Mouse (Mus musculus) midbrain, embryonic 14.5 days (tissue): Measurements from ENCODE around the gene Rpl36-ps4. TPM values are rescaled to one million over a fixed set of nuclear protein-coding genes. Genes with fewer than 3 reads are reported as not detected.

Source experiments
- ATAC-seq: fragments of 200-750 bp; cut with Nextera tagmentation; 2 replicates; pipeline ENCODE4 v1.8.0; 2017; ENCODE audit warnings: moderate number of reproducible peaks, moderate library complexity; ENCODE audit not compliant: low FRiP score, low TSS enrichment
- DNase-seq: peaks from one replicate; pipeline ENCODE4 v3.0.0-alpha.2; 2015
- H3K27ac ChIP-seq: fragments of 300-500 bp; sonication (generic); replicated peaks from 2 replicates; pipeline ENCODE4 v1.5.1; 2014; ENCODE audit warnings: mild to moderate bottlenecking, low read depth, low read length, moderate library complexity
- H3K27me3 ChIP-seq: fragments of 300-500 bp; sonication (generic); 2 replicates; pipeline ENCODE4 v1.6.1; 2014; ENCODE audit warnings: low read length, control low read depth, mixed read lengths; ENCODE audit not compliant: control insufficient read depth, insufficient read depth
- H3K36me3 ChIP-seq: fragments of 300-500 bp; sonication (generic); 2 replicates; pipeline ENCODE4 v1.6.1; 2014; ENCODE audit warnings: low read length, control low read depth; ENCODE audit not compliant: control insufficient read depth, insufficient read depth
- H3K4me1 ChIP-seq: fragments of 300-500 bp; sonication (generic); 2 replicates; pipeline ENCODE4 v1.6.1; 2014; ENCODE audit warnings: mild to moderate bottlenecking, antibody characterized with exemption, low read length, control low read depth; ENCODE audit not compliant: control insufficient read depth, insufficient read depth
- H3K4me2 ChIP-seq: fragments of 300-500 bp; sonication (generic); 2 replicates; pipeline ENCODE4 v1.6.1; 2014; ENCODE audit warnings: mild to moderate bottlenecking, low read length, moderate library complexity
- H3K4me3 ChIP-seq: fragments of 300-500 bp; sonication (generic); replicated peaks from 2 replicates; pipeline ENCODE4 v1.5.1; 2014; ENCODE audit warnings: low read depth, low read length
- H3K9ac ChIP-seq: fragments of 300-500 bp; sonication (generic); replicated peaks from 2 replicates; pipeline ENCODE4 v1.6.1; 2014; ENCODE audit warnings: mild to moderate bottlenecking, low read length, moderate library complexity
- H3K9me3 ChIP-seq: fragments of 300-500 bp; sonication (generic); 2 replicates; pipeline ENCODE4 v1.6.1; 2016; ENCODE audit warnings: low read length, control low read depth, mixed read lengths; ENCODE audit not compliant: control insufficient read depth
- WGBS: fragments of 180-500 bp; shearing (Covaris S2); extraction: QIAGEN DNeasy Blood & Tissue Kit; methylation state at CpG from one replicate; pipeline ENCODE4 v1.1.7; 2014; 5-methylcytosine and 5-hydroxymethylcytosine counted together
- polyA plus RNA-seq: library from polyadenylated mRNA; unstranded; fragments of >200 nt; fragmentation: Nextera tagmentation; extraction: Ambion mirVana; gene quantifications from 2 replicates; pipeline ENCODE4 v1.2.1, GENCODE M21; 2014

Rpl36-ps4 gene
- polyA plus RNA-seq, 1 experiment from 2014 or later: not detected

GRCm38 (mm10) chr17:87878556-87879483 is 42.0 kb upstream of the Rpl36-ps4 start:
- no peak overlapping the region for H3K4me2 ChIP-seq
- H3K4me3 ChIP-seq: no peak overlapping the region
- H3K27me3 ChIP-seq: 0 out of 2 replicates have a peak, but pooled peaks cover 2% of the 10 kb centered on the region
- H3K4me1 ChIP-seq: peaks cover 25% of the 10 kb centered on the region
- no peaks in the 10 kb centered on the region for H3K9me3 ChIP-seq
- 26% methylated on average over 10 of the region's 10 CpGs for WGBS
- no peak overlapping the region for H3K27ac ChIP-seq
- H3K9ac ChIP-seq: no peak overlapping the region
- DNase-seq (no peak), ATAC-seq (no peak)
- H3K36me3 ChIP-seq: no peaks in the 10 kb centered on the region

GRCm38 (mm10) chr17:87879484-87880225 is 41.1 kb upstream of the Rpl36-ps4 start:
- Histone ChIP-seq H3K27me3 (0 out of 2 replicates have a peak, but pooled peaks cover 2% of the 10 kb centered on the region), H3K4me2 (no peak overlapping the region), H3K9ac (no peak overlapping the region), H3K36me3 (no peaks in the 10 kb centered on the region), H3K9me3 (no peaks in the 10 kb centered on the region), H3K4me3 (no peak overlapping the region), H3K4me1 (peaks cover 25% of the 10 kb centered on the region), H3K27ac (no peak overlapping the region)
- DNase-seq: peak; percentile 48
- no peak; the same call in 1 of the 2 replicates for ATAC-seq
- 30% methylated on average over 9 of the region's 9 CpGs for WGBS

- DNase-seq: peak; percentile 63
These were observed 38.2 kb upstream of the Rpl36-ps4 start for GRCm38 (mm10) chr17:87882594-87882993.

GRCm38 (mm10) chr17:87897175-87897574 is 23.6 kb upstream of the Rpl36-ps4 start:
- H3K4me3 ChIP-seq: no peak overlapping the region
- no peak for ATAC-seq
- H3K36me3 ChIP-seq: no peaks in the 10 kb centered on the region
- no peak overlapping the region for H3K4me2 ChIP-seq
- no peaks in the 10 kb centered on the region for H3K27me3 ChIP-seq
- peak; percentile 37 for DNase-seq
- WGBS: 63% methylated on average over 6 of the region's 6 CpGs
- no peak overlapping the region for H3K27ac ChIP-seq
- peaks cover 6% of the 10 kb centered on the region; the same call in 1 of the 2 replicates for H3K4me1 ChIP-seq
- H3K9ac ChIP-seq: no peak overlapping the region
- no peaks in the 10 kb centered on the region for H3K9me3 ChIP-seq

More at GRCm38 (mm10) chr17:87882594-87882993, 38.2 kb upstream of the Rpl36-ps4 start:
- no peak overlapping the region for H3K4me3 ChIP-seq
- ATAC-seq: no peak
- H3K4me2 ChIP-seq: no peak overlapping the region
- H3K36me3 ChIP-seq: no peaks in the 10 kb centered on the region
- WGBS: 55% methylated on average over 1 of the region's 1 CpGs
- peaks cover 17% of the 10 kb centered on the region for H3K4me1 ChIP-seq
- no peaks in the 10 kb centered on the region for H3K27me3 ChIP-seq
- no peak overlapping the region for H3K27ac ChIP-seq
- no peak overlapping the region for H3K9ac ChIP-seq
- H3K9me3 ChIP-seq: no peaks in the 10 kb centered on the region

- 50% methylated on average over 4 of the region's 4 CpGs for WGBS
- Histone ChIP-seq H3K9me3 (no peaks in the 10 kb centered on the region), H3K4me2 (no peak overlapping the region), H3K4me3 (no peak overlapping the region), H3K27ac (no peak overlapping the region), H3K4me1 (peaks cover 13% of the 10 kb centered on the region), H3K9ac (no peak overlapping the region), H3K36me3 (no peaks in the 10 kb centered on the region), H3K27me3 (no peaks in the 10 kb centered on the region)
- ATAC-seq: no peak
- DNase-seq: no peak
These were observed 20.1 kb upstream of the Rpl36-ps4 start for GRCm38 (mm10) chr17:87900677-87901076.

GRCm38 (mm10) chr17:87901163-87901562 is 19.6 kb upstream of the Rpl36-ps4 start:
- H3K4me3 ChIP-seq: no peak overlapping the region
- H3K9ac ChIP-seq: no peak overlapping the region
- no peaks in the 10 kb centered on the region for H3K36me3 ChIP-seq
- H3K27ac ChIP-seq: no peak overlapping the region
- peaks cover 13% of the 10 kb centered on the region for H3K4me1 ChIP-seq
- DNase-seq (no peak), ATAC-seq (no peak)
- WGBS: 34% methylated on average over 7 of the region's 7 CpGs
- no peaks in the 10 kb centered on the region for H3K9me3 ChIP-seq
- no peaks in the 10 kb centered on the region for H3K27me3 ChIP-seq
- H3K4me2 ChIP-seq: no peak overlapping the region

- peaks cover 13% of the 10 kb centered on the region for H3K4me1 ChIP-seq
- 6% methylated on average over 6 of the region's 6 CpGs for WGBS
- no peak overlapping the region for H3K4me2 ChIP-seq
- no peaks in the 10 kb centered on the region for H3K36me3 ChIP-seq
- peak overlapping the region; percentile 60 for H3K27ac ChIP-seq
- H3K9me3 ChIP-seq: no peaks in the 10 kb centered on the region
- H3K9ac ChIP-seq: no peak overlapping the region
- DNase-seq (peak; percentile 67), ATAC-seq (peak; percentile 56)
- H3K4me3 ChIP-seq: no peak overlapping the region
- H3K27me3 ChIP-seq: no peaks in the 10 kb centered on the region
These were observed 17.6 kb upstream of the Rpl36-ps4 start for GRCm38 (mm10) chr17:87903213-87903612.

- ATAC-seq (peak; percentile 53; the same call in 1 of the 2 replicates), DNase-seq (peak; percentile 37)
- Histone ChIP-seq H3K4me1 (peaks cover 13% of the 10 kb centered on the region), H3K9ac (no peak overlapping the region), H3K27me3 (no peaks in the 10 kb centered on the region), H3K9me3 (no peaks in the 10 kb centered on the region), H3K27ac (peak overlapping the region; percentile 60), H3K36me3 (no peaks in the 10 kb centered on the region), H3K4me2 (no peak overlapping the region), H3K4me3 (no peak overlapping the region)
- WGBS: 75% methylated on average over 8 of the region's 8 CpGs
These were observed 17.1 kb upstream of the Rpl36-ps4 start for GRCm38 (mm10) chr17:87903725-87904124.
